In the genomic region with DNA sequence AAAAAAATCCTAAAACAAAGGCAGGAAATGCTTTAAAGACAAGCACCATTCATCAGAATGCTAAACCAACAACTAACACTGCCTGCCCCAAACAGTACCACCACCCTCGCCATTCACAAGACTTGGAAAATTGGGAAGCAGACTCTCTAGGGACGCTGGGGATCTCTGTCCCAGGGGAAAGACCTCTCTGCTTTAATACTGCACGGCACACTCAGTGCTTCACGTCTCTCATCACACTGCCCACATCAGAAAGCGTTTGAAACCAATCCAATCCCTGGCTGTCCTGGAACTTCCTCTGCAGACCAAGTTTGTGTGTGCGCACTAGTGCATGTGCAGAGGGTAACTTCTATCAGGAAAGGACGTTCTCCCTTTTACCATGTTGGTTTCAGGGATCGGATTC, we compare ENCODE assay signal across 10 mouse cellular contexts. TPM values are rescaled to one million over a fixed set of nuclear protein-coding genes. Genes with fewer than 3 reads are reported as not detected.
DNase-seq lines count a peak whose midpoint lies in the region; ATAC-seq and TF ChIP-seq lines count a peak whose summit lies in the region.
"Had no signal": no experiment of that assay in that cellular context is flagged by ENCODE, and none has a peak within 500 bp of the region (broad histone marks: within the 10 kb centered on the region; RNA-seq: fewer than 3 reads in every experiment).

No protein-coding gene starts in this region.

- no peak for TF ChIP-seq CTCF in heart, postnatal 0 days (IDR thresholded peaks at IDR 0.05; ENCODE audit: low read depth)

- no peak overlapping the region for H3K27ac ChIP-seq in liver, embryonic 12.5 days
- no peak overlapping the region for H3K27ac ChIP-seq in liver, embryonic 11.5 days (ENCODE audit: low read depth, low read length)
- no peak overlapping the region for H3K27ac ChIP-seq in ES-E14 (ENCODE audit: insufficient read depth, low read depth, low read length, poor library complexity, severe bottlenecking)
- 0 out of 2 replicates have a peak overlapping the region, but pooled peaks have one; percentile 41 for H3K27ac ChIP-seq in heart, postnatal 0 days (ENCODE audit: low read depth)
- H3K27ac ChIP-seq: midbrain, embryonic 10.5 days had no signal

- in situ Hi-C loops in ES-E14 (cut with MboI; ENCODE audit: low sequenced_read_pairs in 2 of 2, unreplicated experiment in 2 of 2), result no loop called here

- H3K9ac ChIP-seq in liver, embryonic 12.5 days, result no peak overlapping the region
- H3K9ac ChIP-seq in liver, embryonic 11.5 days (ENCODE audit: low read depth, low read length), result no peak overlapping the region
- H3K9ac ChIP-seq in ES-E14 (ENCODE audit: insufficient read depth, low read depth, low read length, poor library complexity, severe bottlenecking), result peak overlapping the region; percentile 56
- H3K9ac ChIP-seq in heart, postnatal 0 days (replicated peaks; ENCODE audit: low read depth, low read length), result no peak overlapping the region

- H3K4me1 ChIP-seq in liver, embryonic 12.5 days, result peaks cover 40% of the 10 kb centered on the region
- peaks cover 19% of the 10 kb centered on the region for H3K4me1 ChIP-seq in liver, embryonic 11.5 days (replicated peaks; ENCODE audit: control insufficient read depth, insufficient read depth, low read length)
- H3K4me1 ChIP-seq in ES-E14 (ENCODE audit: control insufficient read depth in 2 of 2, insufficient read depth in 2 of 2, low read length in 2 of 2, poor library complexity in 1 of 2), result peaks cover 3 to 7% of the 10 kb centered on the region in 2 experiments; a peak in 2 of 4 replicates
- peaks cover 29% of the 10 kb centered on the region for H3K4me1 ChIP-seq in heart, postnatal 0 days (ENCODE audit: control insufficient read depth, insufficient read depth)

- peaks cover 33% of the 10 kb centered on the region for H3K36me3 ChIP-seq in liver, embryonic 12.5 days
- H3K36me3 ChIP-seq in liver, embryonic 11.5 days (ENCODE audit: control insufficient read depth, insufficient read depth, low read length), result 0 out of 2 replicates have a peak, but pooled peaks cover 3% of the 10 kb centered on the region
- H3K36me3 ChIP-seq in ES-E14 (ENCODE audit: control insufficient read depth, insufficient read depth, low read length, poor library complexity, severe bottlenecking), result no peaks in the 10 kb centered on the region
- H3K36me3 ChIP-seq in heart, postnatal 0 days (replicated peaks; ENCODE audit: control insufficient read depth, insufficient read depth, low read length), result peaks cover 24% of the 10 kb centered on the region

- no peaks in the 10 kb centered on the region for H3K9me3 ChIP-seq in liver, embryonic 12.5 days (replicated peaks)
- H3K9me3 ChIP-seq in liver, embryonic 11.5 days (ENCODE audit: control insufficient read depth, low read length), result no peaks in the 10 kb centered on the region
- no peaks in the 10 kb centered on the region for H3K9me3 ChIP-seq in ES-E14 (ENCODE audit: control insufficient read depth, insufficient read depth, low read depth, low read length)
- no peaks in the 10 kb centered on the region for H3K9me3 ChIP-seq in heart, postnatal 0 days (replicated peaks; ENCODE audit: control insufficient read depth, low read length)
- H3K9me3 ChIP-seq: midbrain, embryonic 10.5 days had no signal

- H3K4me3 ChIP-seq in liver, embryonic 12.5 days, result no peak overlapping the region
- H3K4me3 ChIP-seq in liver, embryonic 11.5 days (ENCODE audit: low read depth, low read length), result no peak overlapping the region
- H3K4me3 ChIP-seq in ES-E14 (ENCODE audit: insufficient read depth in 1 of 2, low read depth in 1 of 2, low read length in 2 of 2, poor library complexity in 1 of 2, severe bottlenecking in 1 of 2), result peak overlapping the region in 1 of 2 experiments; percentile 14; a peak in 1 of 4 replicates
- no peak overlapping the region for H3K4me3 ChIP-seq in heart, postnatal 0 days (ENCODE audit: low read depth, low read length)
- H3K4me3 ChIP-seq: midbrain, embryonic 10.5 days had no signal

- no peak for DNase-seq in liver, embryonic 11.5 days (ENCODE audit: low spot score)
- DNase-seq in ES-E14 (ENCODE audit: low read depth, low spot score), result no peak
- DNase-seq in heart, postnatal 0 days (ENCODE audit: low spot score), result no peak
- DNase-seq in kidney, postnatal 14 days, result peak; percentile 38
- DNase-seq in gastrocnemius, postnatal 10 days, result no peak
- DNase-seq: adrenal gland, postnatal 36 days; cerebellum, adult 9-11 months had no signal

- H3K27me3 ChIP-seq in liver, embryonic 12.5 days (replicated peaks), result no peaks in the 10 kb centered on the region
- H3K27me3 ChIP-seq in liver, embryonic 11.5 days (replicated peaks; ENCODE audit: control insufficient read depth, insufficient read depth, low read length), result no peaks in the 10 kb centered on the region
- H3K27me3 ChIP-seq in heart, postnatal 0 days (ENCODE audit: control insufficient read depth, insufficient read depth, low read length), result no peaks in the 10 kb centered on the region

- no peak for TF ChIP-seq EP300 in heart, postnatal 0 days (IDR thresholded peaks at IDR 0.05; ENCODE audit: low read depth)

- WGBS in liver, embryonic 12.5 days (ENCODE audit: insufficient replicate concordance), result 46% methylated on average over 8 of the region's 8 CpGs
- 62% methylated on average over 8 of the region's 8 CpGs for WGBS in liver, embryonic 11.5 days
- 44% methylated on average over 8 of the region's 8 CpGs for WGBS in heart, postnatal 0 days

- ATAC-seq in liver, embryonic 12.5 days, result no peak
- no peak for ATAC-seq in liver, embryonic 11.5 days (replicated peaks; ENCODE audit: low FRiP score)
- ATAC-seq in heart, postnatal 0 days (ENCODE audit: insufficient read depth, low read depth), result no peak
- ATAC-seq in megakaryocyte-erythroid progenitor cell, adult 5-6 weeks (replicated peaks; ENCODE audit: low FRiP score, low TSS enrichment, poor library complexity, severe bottlenecking), result no peak

- peak overlapping the region; percentile 28 for H3K4me2 ChIP-seq in liver, embryonic 12.5 days
- no peak overlapping the region for H3K4me2 ChIP-seq in liver, embryonic 11.5 days
- H3K4me2 ChIP-seq in heart, postnatal 0 days (ENCODE audit: low read depth, low read length), result peak overlapping the region; percentile 34; the same call in 1 of the 2 replicates

TF ChIP-seq in ES-E14, 5 proteins besides CTCF, POLR2A, EP300 and RAD21:
- no peak for TF ChIP-seq ZC3H11A (IDR thresholded peaks at IDR 0.05; ENCODE audit: borderline replicate concordance, low read depth, low read length)
- TF ChIP-seq MAFK (IDR thresholded peaks at IDR 0.05; ENCODE audit: insufficient read depth, low read depth, low read length), result no peak
- no peak for TF ChIP-seq HCFC1 (IDR thresholded peaks at IDR 0.05; ENCODE audit: borderline replicate concordance, insufficient read depth, low read length)
- TF ChIP-seq CHD2 (IDR thresholded peaks at IDR 0.05; ENCODE audit: low read depth, low read length), result no peak
- TF ChIP-seq ZNF384 (IDR thresholded peaks at IDR 0.05; ENCODE audit: low read depth, low read length), result no peak

RNA-seq across cellular contexts. Expression of a gene that starts 4.6 kb away (rescaled TPM):
- polyA plus RNA-seq in liver, embryonic 12.5 days (2016; fragmentation: Nextera tagmentation; extraction: Ambion mirVana), result 58.8 and 58.9 TPM in 2 replicates
- 95.8 and 99.8 TPM in 2 replicates for polyA plus RNA-seq in liver, embryonic 11.5 days (2014; fragmentation: Nextera tagmentation; extraction: Ambion mirVana)
- 14.3 and 23.7 TPM in 2 replicates for total RNA-seq in ES-E14 (2012; rRNA removed)
- total RNA-seq in heart, postnatal 0 days (2014; rRNA removed; ENCODE audit: low replicate concordance), result 42.4 and 59.6 TPM in 2 replicates
- polyA plus RNA-seq in heart, postnatal 0 days (2015; fragmentation: Nextera tagmentation; extraction: Ambion mirVana), result 150 and 160 TPM in 2 replicates
- total RNA-seq in megakaryocyte-erythroid progenitor cell, adult 5-6 weeks (2014; fragmentation: Nextera tagmentation), result 99.0 and 120 TPM in 2 replicates
- 133 and 170 TPM in 2 replicates for total RNA-seq in megakaryocyte-erythroid progenitor cell, adult 5-6 weeks (2017)
- 10 to 100 TPM; 31.8 to 33.7 TPM for total RNA-seq in gastrocnemius, postnatal 10 days (2021)

RNA-seq across cellular contexts. Expression of a gene that starts 43.9 kb away (rescaled TPM):
- 47.1 and 48.3 TPM in 2 replicates for polyA plus RNA-seq in liver, embryonic 12.5 days (2016; fragmentation: Nextera tagmentation; extraction: Ambion mirVana)
- polyA plus RNA-seq in liver, embryonic 11.5 days (2014; fragmentation: Nextera tagmentation; extraction: Ambion mirVana), result 59.9 and 68.4 TPM in 2 replicates
- 31.3 and 37.8 TPM in 2 replicates for total RNA-seq in ES-E14 (2012; rRNA removed)
- total RNA-seq in heart, postnatal 0 days (2014; rRNA removed; ENCODE audit: low replicate concordance), result 4.4 and 16.7 TPM in 2 replicates
- 61.4 and 61.6 TPM in 2 replicates for polyA plus RNA-seq in heart, postnatal 0 days (2015; fragmentation: Nextera tagmentation; extraction: Ambion mirVana)
- total RNA-seq in megakaryocyte-erythroid progenitor cell, adult 5-6 weeks (2014; fragmentation: Nextera tagmentation), result 34.3 and 65.4 TPM in 2 replicates
- total RNA-seq in megakaryocyte-erythroid progenitor cell, adult 5-6 weeks (2017), result 71.3 and 79.8 TPM in 2 replicates
- 10 to 100 TPM; 22.0 to 24.0 TPM for total RNA-seq in gastrocnemius, postnatal 10 days (2021)
